Mouse (Mus musculus) ES-Bruce4 (cell line): Measurements from ENCODE around the gene Klc3. TPM values are rescaled to one million over a fixed set of nuclear protein-coding genes. Genes with fewer than 3 reads are reported as not detected.

ENCODE experiments used
- H3K27ac ChIP-seq: 2 replicates; pipeline ENCODE4 v1.5.1; 2012; ENCODE audit warnings: low read length, inconsistent platforms; ENCODE audit not compliant: insufficient read depth
- H3K27me3 ChIP-seq: 2 replicates; pipeline ENCODE4 v1.6.1; 2012; ENCODE audit warnings: mild to moderate bottlenecking, low read length, inconsistent platforms; ENCODE audit not compliant: control insufficient read depth, poor library complexity, insufficient read depth, severe bottlenecking
- H3K36me3 ChIP-seq: 2 replicates; pipeline ENCODE4 v1.6.1; 2012; ENCODE audit warnings: inconsistent platforms, mild to moderate bottlenecking, low read length, moderate library complexity; ENCODE audit not compliant: control insufficient read depth, poor library complexity, insufficient read depth, severe bottlenecking
- H3K4me1 ChIP-seq: one replicate; pipeline ENCODE4 v1.8.1; 2011; ENCODE audit warnings: low read length; ENCODE audit not compliant: control insufficient read depth, insufficient read depth
- H3K4me3 ChIP-seq: 2 replicates; pipeline ENCODE4 v1.5.1; 2011; ENCODE audit warnings: low read depth, mild to moderate bottlenecking, low read length
- H3K9ac ChIP-seq: 2 replicates; pipeline ENCODE4 v1.6.1; 2012; ENCODE audit warnings: low read depth, mild to moderate bottlenecking, inconsistent platforms; ENCODE audit not compliant: poor library complexity, severe bottlenecking
- H3K9me3 ChIP-seq: replicated peaks from 2 replicates; pipeline ENCODE4 v1.6.1; 2012; ENCODE audit warnings: mild to moderate bottlenecking, low read length, inconsistent platforms; ENCODE audit not compliant: control insufficient read depth, poor library complexity, insufficient read depth, severe bottlenecking
- CTCF ChIP-seq: IDR thresholded peaks from one replicate; pipeline ENCODE4 v1.8.1; 2011; ENCODE audit warnings: low read depth, low read length
- EP300 ChIP-seq: IDR thresholded peaks from 2 replicates; pipeline ENCODE4 v1.6.1; 2011; ENCODE audit warnings: low read depth, low read length; ENCODE audit not compliant: insufficient read depth
- POLR2A ChIP-seq: IDR thresholded peaks from one replicate; pipeline ENCODE4 v1.8.1; 2011; ENCODE audit warnings: low read length; ENCODE audit not compliant: insufficient read depth
- polyA plus RNA-seq: library from polyadenylated mRNA; stranded (reverse); fragments of >200 nt; gene quantifications from 2 replicates; pipeline ENCODE4 v1.2.4, GENCODE M21; 2011; ENCODE audit warnings: low read depth; ENCODE audit not compliant: missing spikeins, insufficient read depth, insufficient read length

Gene Klc3
- polyA plus RNA-seq, 1 experiment, result 17.6 TPM

DNA sequence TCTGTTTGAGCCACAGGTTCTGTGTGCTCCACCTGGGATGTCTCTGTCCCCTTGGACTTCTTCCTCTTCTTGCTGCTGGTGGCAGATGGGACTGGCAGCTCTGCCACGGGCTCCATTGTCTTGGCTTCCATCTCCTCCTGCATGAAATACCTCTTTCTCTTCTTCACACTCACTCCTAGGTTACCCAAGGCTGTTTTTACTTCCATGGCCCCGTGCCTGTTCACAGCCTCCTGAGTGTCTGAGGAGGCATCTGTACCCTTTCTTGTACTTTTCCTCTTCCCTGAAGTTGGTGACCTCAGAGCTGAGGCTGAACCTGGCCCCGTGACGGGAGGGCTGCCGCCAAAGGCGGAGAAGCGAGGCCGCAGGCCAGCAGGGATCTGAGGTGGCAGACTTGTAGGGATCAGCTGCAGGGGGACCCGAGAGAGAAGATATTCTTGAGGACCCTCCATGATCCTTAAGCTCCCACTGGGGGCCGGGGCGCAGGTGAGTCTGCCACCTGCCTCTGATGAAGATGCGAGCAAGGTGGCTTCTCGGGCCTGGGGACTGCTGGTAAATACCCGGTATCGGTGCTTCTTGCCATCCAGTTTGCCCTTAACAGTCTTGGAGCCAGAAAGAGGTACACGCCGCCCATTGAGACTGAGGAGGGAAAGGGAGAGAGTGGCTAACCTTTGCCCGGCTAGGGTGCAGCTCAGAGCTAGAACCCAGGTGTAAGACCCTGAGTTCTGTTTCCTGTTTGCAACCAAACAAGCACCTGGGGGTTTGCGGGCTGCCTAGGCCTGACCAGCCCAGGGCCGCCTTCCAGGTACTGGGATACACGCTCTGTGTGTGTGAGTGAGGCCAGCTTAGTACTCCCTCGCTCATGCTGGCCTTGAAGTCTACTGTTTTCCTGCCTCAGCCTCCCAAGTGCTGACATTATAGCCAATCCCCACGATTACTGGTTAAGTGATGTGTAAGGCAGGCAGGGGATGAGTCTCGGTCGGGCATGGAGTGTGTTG, 46.2 kb downstream of the Klc3 start:
- Histone ChIP-seq H3K27me3 (no peaks in the 10 kb centered on the region), H3K9me3 (no peaks in the 10 kb centered on the region), H3K4me3 (no peak overlapping the region), H3K9ac (peak overlapping the region; percentile 19), H3K36me3 (peaks cover 7% of the 10 kb centered on the region), H3K27ac (no peak overlapping the region), H3K4me1 (no peaks in the 10 kb centered on the region)
- TF ChIP-seq CTCF (no peak), POLR2A (no peak), EP300 (no peak)

DNA sequence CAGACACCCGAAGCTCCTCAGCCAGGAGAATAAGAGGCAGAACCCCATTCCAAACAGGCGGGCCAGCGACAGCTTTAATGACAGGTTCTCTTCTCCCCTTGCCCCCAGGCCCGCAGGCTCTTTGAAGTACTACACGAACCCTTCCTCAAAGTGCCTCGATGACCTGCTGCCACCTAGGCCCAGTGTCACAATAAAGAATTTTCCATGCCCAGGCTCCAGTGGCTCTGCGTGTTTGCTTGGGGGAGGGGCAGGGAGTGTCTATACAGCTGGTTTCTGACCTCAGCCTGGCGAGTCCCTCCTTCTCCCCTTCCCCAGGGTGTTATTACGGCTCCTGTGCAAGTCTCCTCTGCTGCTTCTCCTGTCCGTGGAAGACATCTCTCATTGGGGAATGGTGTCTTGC, 47.6 kb downstream of the Klc3 start:
- H3K36me3 ChIP-seq, result peaks cover 7% of the 10 kb centered on the region
- H3K9ac ChIP-seq, result no peak overlapping the region
- TF ChIP-seq EP300 (no peak), POLR2A (no peak), CTCF (no peak)
- no peaks in the 10 kb centered on the region for H3K9me3 ChIP-seq
- H3K4me3 ChIP-seq, result no peak overlapping the region
- H3K4me1 ChIP-seq, result no peaks in the 10 kb centered on the region
- H3K27me3 ChIP-seq, result no peaks in the 10 kb centered on the region
- no peak overlapping the region for H3K27ac ChIP-seq

DNA sequence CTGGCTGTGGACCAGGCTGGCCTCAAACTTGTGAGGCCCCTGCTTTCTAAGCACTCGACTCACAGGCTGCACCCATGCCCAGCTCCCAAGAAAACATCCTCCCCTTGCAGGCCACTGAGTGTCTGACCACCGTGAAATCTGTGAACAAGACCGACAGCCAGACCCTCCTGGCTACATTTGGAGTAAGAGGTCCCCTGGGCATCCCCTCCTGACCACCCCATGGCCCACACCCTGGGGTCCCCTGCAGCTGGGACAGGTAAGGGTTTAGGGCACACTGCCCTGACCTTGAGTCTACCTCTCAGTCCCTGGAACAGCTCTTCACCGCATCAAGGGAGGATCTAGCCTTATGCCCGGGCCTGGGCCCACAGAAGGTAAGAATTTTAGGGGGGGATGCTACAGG, 48.9 kb downstream of the Klc3 start:
- Histone ChIP-seq H3K36me3 (peaks cover 7% of the 10 kb centered on the region), H3K9me3 (no peaks in the 10 kb centered on the region), H3K4me3 (no peak overlapping the region), H3K27ac (no peak overlapping the region), H3K27me3 (no peaks in the 10 kb centered on the region), H3K9ac (no peak overlapping the region), H3K4me1 (no peaks in the 10 kb centered on the region)
- TF ChIP-seq CTCF, result no peak
- no peak for TF ChIP-seq EP300
- no peak for TF ChIP-seq POLR2A

DNA sequence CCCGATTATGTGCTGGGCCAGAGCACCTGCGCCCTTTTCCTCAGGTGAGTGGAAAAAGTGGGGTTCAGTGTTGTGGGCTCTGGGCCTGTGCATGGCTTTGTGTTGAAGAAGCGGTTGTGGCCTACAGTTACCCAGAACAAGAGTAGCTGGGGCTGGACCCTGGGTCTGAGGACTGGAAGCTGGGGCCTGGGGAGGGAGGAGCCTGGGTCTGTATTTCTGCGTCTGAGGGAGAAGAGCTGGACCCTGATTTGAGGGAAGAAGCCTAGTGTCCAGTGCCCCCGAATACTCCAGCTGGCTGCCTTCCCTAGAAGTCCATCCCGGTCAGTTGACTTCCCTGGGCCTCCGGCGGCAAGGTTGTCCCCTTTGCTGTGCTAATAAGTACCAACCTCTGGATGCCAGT, 53.7 kb downstream of the Klc3 start:
- no peaks in the 10 kb centered on the region for H3K27me3 ChIP-seq
- 0 out of 2 replicates have a peak, but pooled peaks cover 2% of the 10 kb centered on the region for H3K36me3 ChIP-seq
- H3K9ac ChIP-seq, result no peak overlapping the region
- TF ChIP-seq EP300 (no peak), POLR2A (no peak), CTCF (no peak)
- H3K9me3 ChIP-seq, result no peaks in the 10 kb centered on the region
- H3K4me3 ChIP-seq, result no peak overlapping the region
- no peaks in the 10 kb centered on the region for H3K4me1 ChIP-seq
- H3K27ac ChIP-seq, result no peak overlapping the region

DNA sequence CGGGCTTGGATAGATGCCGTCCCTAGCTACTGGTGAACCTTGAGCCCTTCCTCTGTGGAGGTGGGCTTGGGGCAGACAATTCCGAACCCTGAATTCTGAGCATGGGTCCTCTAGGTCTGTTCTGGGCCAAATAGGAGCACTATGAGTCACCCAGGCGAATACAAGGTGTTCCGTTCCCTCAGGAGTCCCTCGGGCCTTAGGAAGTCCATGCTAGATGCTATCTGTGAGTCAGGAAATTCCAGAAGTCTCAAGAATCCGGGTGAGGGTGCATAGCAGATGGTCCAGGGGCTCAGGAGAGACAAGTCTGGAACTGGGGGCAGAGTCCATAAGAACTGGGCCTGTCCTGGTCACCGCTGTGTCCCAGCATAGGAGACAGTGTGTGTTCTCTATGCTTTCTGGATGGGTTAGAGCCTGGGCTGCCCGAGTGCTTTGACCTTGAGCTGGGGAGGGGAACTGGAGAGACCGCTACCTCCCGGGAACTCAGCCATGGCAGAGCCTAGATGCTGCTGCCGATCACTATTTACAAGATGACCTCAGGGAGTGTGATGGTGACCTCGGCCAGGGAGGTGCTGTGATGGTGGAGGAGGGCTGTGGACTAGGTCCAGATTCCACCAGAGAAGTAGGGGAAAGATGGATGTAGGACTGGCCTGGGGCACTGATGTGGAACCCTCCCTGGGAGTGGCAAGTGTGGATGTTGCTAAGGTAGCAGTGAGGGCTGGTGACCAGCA, 54.6 kb downstream of the Klc3 start:
- Histone ChIP-seq H3K27ac (no peak overlapping the region), H3K4me3 (no peak overlapping the region), H3K4me1 (no peaks in the 10 kb centered on the region), H3K27me3 (no peaks in the 10 kb centered on the region), H3K9ac (no peak overlapping the region), H3K9me3 (no peaks in the 10 kb centered on the region), H3K36me3 (0 out of 2 replicates have a peak, but pooled peaks cover 2% of the 10 kb centered on the region)
- TF ChIP-seq POLR2A, result no peak
- no peak for TF ChIP-seq EP300
